Mouse (Mus musculus): ENCODE data around the gene Btd. TPM values are rescaled to one million over a fixed set of nuclear protein-coding genes. Genes with fewer than 3 reads are reported as not detected.

The Btd gene
- total and polyA plus RNA-seq, 3 experiments: 10.7 to 19.1 (median 10.8) TPM

DNA sequence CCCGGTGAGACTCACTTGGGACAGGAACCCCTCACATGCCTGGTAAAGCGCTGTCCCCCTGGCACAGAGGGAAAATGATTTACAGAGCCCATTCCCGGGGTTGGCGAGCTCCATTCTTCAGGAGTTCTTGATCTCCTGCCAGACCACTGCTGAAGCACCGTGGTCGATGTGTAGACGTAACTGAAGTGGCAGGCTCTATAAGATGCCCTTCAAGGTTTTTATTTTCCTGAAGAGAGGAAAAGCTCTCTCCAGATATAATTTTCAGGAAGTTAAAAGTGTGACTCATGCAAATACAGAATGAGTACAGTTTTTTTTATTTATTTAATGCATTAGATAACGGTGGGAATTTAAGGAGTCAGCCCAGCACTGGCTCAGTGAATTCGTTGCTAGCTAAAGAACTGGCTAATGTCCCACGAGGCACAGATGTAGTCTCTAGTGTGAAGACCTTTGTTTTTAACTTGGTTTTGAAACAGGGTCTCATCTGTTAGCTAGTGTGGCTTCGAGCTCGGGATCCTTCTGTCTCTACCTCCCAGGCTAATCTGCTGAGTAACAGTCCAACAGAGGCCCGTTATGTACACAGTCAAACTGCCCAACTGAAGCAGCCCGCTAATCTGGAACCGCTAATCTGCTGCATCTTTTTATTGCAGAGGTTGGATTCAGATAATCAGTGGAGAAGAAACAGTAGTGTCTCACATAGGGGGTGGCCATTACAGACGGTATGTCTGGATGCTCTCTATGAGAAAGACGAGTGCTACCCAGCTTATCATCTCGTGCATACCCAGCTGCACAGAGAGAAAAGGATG is 23.5 kb downstream of the Btd start:
- H3K4me1 ChIP-seq (ENCODE audit: control insufficient read depth, insufficient read depth, low read length): peaks cover 36% of the 10 kb centered on the region
- H3K79me2 ChIP-seq (replicated peaks; ENCODE audit: control insufficient read depth, insufficient read depth, low read length): no peaks in the 10 kb centered on the region
- H3K36me3 ChIP-seq (ENCODE audit: control insufficient read depth, insufficient read depth, low read length): peaks cover 2% of the 10 kb centered on the region; the same call in 1 of the 2 replicates
- H3K27me3 ChIP-seq (ENCODE audit: control insufficient read depth, insufficient read depth, low read length): no peaks in the 10 kb centered on the region
- DNase-seq: no peak
- intact Hi-C loops (cut with DNase I): loop anchor here (5.0 to 10.0 kb wide), 2 partner anchors 240 to 283 kb away; no protein-coding TSS in a partner anchor
- no peak overlapping the region for H3K4me3 ChIP-seq
- H3K9ac ChIP-seq (ENCODE audit: low read depth, low read length): no peak overlapping the region
- WGBS: 38% methylated on average over 18 of the region's 18 CpGs
- H3K27ac ChIP-seq: peak overlapping the region; percentile 96
- no peak for TF ChIP-seq CTCF (IDR thresholded peaks at IDR 0.05)
- no peak for TF ChIP-seq EP300 (IDR thresholded peaks at IDR 0.05; ENCODE audit: insufficient read depth, low read depth, low read length)
- TF ChIP-seq POLR2A (IDR thresholded peaks at IDR 0.05; ENCODE audit: insufficient read depth, low read depth, low read length): no peak

DNA sequence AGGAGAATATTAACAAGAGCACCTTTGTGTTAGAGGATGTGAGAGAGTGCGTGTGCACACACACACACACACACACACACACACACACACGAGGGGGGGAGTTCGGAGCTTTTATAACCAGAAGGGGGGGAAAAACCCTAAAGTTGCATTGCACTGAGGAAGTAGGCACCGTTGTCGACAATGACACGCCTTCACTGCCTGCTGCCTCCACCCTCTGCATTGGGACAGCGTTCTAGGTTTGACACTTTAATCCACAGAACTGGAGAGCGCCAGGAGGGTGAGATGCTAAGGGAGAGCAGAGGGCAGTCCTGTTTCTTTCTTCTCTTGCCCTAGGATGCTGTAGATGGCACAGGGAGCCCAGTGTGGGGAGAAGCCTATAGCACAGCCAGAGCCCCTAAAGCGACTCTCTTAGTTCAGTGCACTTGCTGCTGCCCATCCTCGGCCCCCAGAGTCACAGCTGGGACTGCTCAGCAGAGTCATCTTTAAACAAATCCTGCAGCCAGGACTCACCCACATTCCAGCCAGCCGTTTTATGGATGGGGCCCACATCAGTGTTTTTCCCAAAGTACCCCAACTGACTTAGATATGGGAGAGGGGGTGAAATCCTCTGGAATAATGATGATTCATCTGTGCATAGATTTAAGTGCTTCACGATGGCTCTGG is 24.2 kb downstream of the Btd start:
- TF ChIP-seq POLR2A (IDR thresholded peaks at IDR 0.05; ENCODE audit: insufficient read depth, low read depth, low read length): no peak
- no peak for TF ChIP-seq CTCF (IDR thresholded peaks at IDR 0.05)
- no peak for TF ChIP-seq EP300 (IDR thresholded peaks at IDR 0.05; ENCODE audit: insufficient read depth, low read depth, low read length)
- 65% methylated on average over 12 of the region's 12 CpGs for WGBS
- no peaks in the 10 kb centered on the region for H3K79me2 ChIP-seq (replicated peaks; ENCODE audit: control insufficient read depth, insufficient read depth, low read length)
- H3K36me3 ChIP-seq (ENCODE audit: control insufficient read depth, insufficient read depth, low read length): peaks cover 2% of the 10 kb centered on the region; the same call in 1 of the 2 replicates
- H3K4me3 ChIP-seq: no peak overlapping the region
- no peaks in the 10 kb centered on the region for H3K27me3 ChIP-seq (ENCODE audit: control insufficient read depth, insufficient read depth, low read length)
- H3K4me1 ChIP-seq (ENCODE audit: control insufficient read depth, insufficient read depth, low read length): peaks cover 39% of the 10 kb centered on the region
- H3K27ac ChIP-seq: peak overlapping the region; percentile 34
- intact Hi-C loops (cut with DNase I): loop anchor here (5.0 to 10.0 kb wide), 2 partner anchors 240 to 282 kb away; no protein-coding TSS in a partner anchor
- no peak overlapping the region for H3K9ac ChIP-seq (ENCODE audit: low read depth, low read length)
- DNase-seq: peak; percentile 24 to 27

DNA sequence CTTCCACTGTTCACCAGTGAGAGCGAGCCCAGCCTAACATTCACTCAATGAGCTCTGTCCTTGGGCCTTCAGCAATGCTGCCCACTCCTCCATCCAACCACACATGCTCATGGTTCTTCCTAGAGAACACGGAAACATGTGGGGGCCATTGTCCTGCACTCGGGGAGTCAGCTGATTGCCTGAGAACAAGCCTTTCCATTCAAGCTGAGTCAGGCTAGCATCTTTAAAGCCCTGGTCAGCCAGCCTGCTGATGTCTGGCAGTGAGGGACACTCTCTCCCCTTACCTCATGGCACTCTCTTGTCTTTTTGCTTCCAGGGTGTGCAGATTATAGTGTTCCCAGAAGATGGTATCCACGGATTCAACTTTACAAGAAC is 24.7 kb downstream of the Btd start:
- H3K4me3 ChIP-seq: no peak overlapping the region
- H3K36me3 ChIP-seq (ENCODE audit: control insufficient read depth, insufficient read depth, low read length): no peaks in the 10 kb centered on the region
- DNase-seq: no peak
- no peak for TF ChIP-seq EP300 (IDR thresholded peaks at IDR 0.05; ENCODE audit: insufficient read depth, low read depth, low read length)
- no peak for TF ChIP-seq CTCF (IDR thresholded peaks at IDR 0.05)
- no peak for TF ChIP-seq POLR2A (IDR thresholded peaks at IDR 0.05; ENCODE audit: insufficient read depth, low read depth, low read length)
- no peak overlapping the region for H3K9ac ChIP-seq (ENCODE audit: low read depth, low read length)
- WGBS: 77% methylated on average over 4 of the region's 4 CpGs
- H3K27me3 ChIP-seq (ENCODE audit: control insufficient read depth, insufficient read depth, low read length): no peaks in the 10 kb centered on the region
- no peaks in the 10 kb centered on the region for H3K79me2 ChIP-seq (replicated peaks; ENCODE audit: control insufficient read depth, insufficient read depth, low read length)
- H3K27ac ChIP-seq: peak overlapping the region; percentile 34
- peaks cover 38% of the 10 kb centered on the region for H3K4me1 ChIP-seq (ENCODE audit: control insufficient read depth, insufficient read depth, low read length)
- intact Hi-C loops (cut with DNase I): loop anchor here (10.0 kb wide), 1 partner anchor 239 kb away; no protein-coding TSS in a partner anchor

DNA sequence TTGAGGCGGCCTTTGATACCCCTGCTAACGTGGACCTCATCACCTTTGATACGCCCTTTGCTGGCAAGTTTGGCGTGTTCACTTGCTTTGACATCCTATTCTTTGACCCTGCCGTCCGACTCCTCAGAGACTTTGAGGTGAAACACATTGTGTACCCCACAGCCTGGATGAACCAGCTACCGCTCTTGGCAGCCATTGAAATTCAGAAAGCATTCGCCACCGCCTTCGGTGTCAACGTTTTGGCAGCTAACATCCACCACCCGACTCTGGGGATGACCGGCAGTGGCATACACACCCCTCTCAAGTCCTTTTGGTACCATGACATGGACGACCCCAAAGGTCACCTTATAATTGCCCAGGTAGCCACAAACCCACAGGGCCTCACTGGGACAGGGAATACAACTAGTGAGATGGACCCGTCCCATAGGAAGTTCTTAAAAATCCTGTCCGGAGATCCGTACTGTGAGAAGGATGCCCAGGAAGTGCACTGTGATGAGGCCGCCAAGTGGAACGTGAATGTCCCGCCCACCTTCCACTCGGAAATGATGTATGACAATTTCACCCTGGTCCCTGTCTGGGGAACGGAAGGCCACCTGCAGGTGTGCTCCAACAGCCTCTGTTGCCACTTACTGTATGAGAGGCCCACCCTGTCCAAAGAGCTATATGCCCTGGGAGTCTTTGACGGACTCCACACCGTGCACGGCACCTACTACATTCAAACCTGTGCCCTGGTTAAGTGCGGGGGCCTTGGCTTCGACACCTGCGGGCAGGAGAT is 26.3 kb downstream of the Btd start:
- Histone ChIP-seq H3K79me2 (replicated peaks; ENCODE audit: control insufficient read depth, insufficient read depth, low read length) (no peaks in the 10 kb centered on the region), H3K27me3 (ENCODE audit: control insufficient read depth, insufficient read depth, low read length) (no peaks in the 10 kb centered on the region), H3K9ac (ENCODE audit: low read depth, low read length) (no peak overlapping the region), H3K36me3 (ENCODE audit: control insufficient read depth, insufficient read depth, low read length) (no peaks in the 10 kb centered on the region), H3K4me3 (no peak overlapping the region), H3K27ac (peak overlapping the region; percentile 89), H3K4me1 (ENCODE audit: control insufficient read depth, insufficient read depth, low read length) (peaks cover 36% of the 10 kb centered on the region)
- intact Hi-C loops (cut with DNase I): loop anchor here (10.0 kb wide), 1 partner anchor 238 kb away; no protein-coding TSS in a partner anchor
- TF ChIP-seq CTCF (IDR thresholded peaks at IDR 0.05) (no peak), EP300 (IDR thresholded peaks at IDR 0.05; ENCODE audit: insufficient read depth, low read depth, low read length) (no peak), POLR2A (IDR thresholded peaks at IDR 0.05; ENCODE audit: insufficient read depth, low read depth, low read length) (no peak)
- WGBS: 90% methylated on average over 28 of the region's 28 CpGs
- peak; percentile 4 to 18 for DNase-seq

DNA sequence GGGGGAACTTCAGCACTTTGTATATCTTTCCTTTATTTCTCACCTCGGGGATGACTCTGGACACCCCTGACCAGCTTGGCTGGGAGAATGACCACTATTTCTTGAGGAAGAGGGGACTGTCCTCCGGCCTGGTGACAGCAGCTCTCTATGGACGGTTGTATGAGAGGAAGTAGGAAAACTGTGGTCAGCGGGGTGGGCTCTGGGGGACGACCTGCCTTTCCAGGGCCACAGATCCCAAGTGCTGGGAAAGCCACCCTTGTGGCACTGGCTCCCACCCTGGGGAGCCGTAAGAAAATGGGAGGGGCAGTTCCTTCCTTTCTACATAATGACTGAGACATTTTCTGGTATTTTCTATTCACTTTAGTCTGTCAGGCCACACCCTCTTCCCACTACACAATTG is 26.9 kb downstream of the Btd start:
- intact Hi-C loops (cut with DNase I): loop anchor here (10.0 kb wide), 1 partner anchor 237 kb away; no protein-coding TSS in a partner anchor
- Histone ChIP-seq H3K27ac (peak overlapping the region; percentile 89), H3K79me2 (replicated peaks; ENCODE audit: control insufficient read depth, insufficient read depth, low read length) (no peaks in the 10 kb centered on the region), H3K4me1 (ENCODE audit: control insufficient read depth, insufficient read depth, low read length) (peaks cover 34% of the 10 kb centered on the region), H3K27me3 (ENCODE audit: control insufficient read depth, insufficient read depth, low read length) (no peaks in the 10 kb centered on the region), H3K36me3 (ENCODE audit: control insufficient read depth, insufficient read depth, low read length) (no peaks in the 10 kb centered on the region), H3K4me3 (no peak overlapping the region), H3K9ac (ENCODE audit: low read depth, low read length) (no peak overlapping the region)
- peak in 1 of 2 experiments; percentile 21 for DNase-seq
- TF ChIP-seq CTCF (IDR thresholded peaks at IDR 0.05) (no peak), EP300 (IDR thresholded peaks at IDR 0.05; ENCODE audit: insufficient read depth, low read depth, low read length) (0 out of 2 replicates have a peak, but pooled peaks have one; percentile 5)
- WGBS: 46% methylated on average over 6 of the region's 6 CpGs

Data from heart, adult 2 months (tissue).